ENCODE assay signal across 19 mouse cellular contexts in genomic region chr11:18372813-18373332, GRCm38 (mm10).
DNase-seq lines count a peak whose midpoint lies in the region; ATAC-seq and TF ChIP-seq lines count a peak whose summit lies in the region.
"Had no signal": no experiment of that assay in that cellular context is flagged by ENCODE, and none has a peak within 500 bp of the region (broad histone marks: within the 10 kb centered on the region; RNA-seq: fewer than 3 reads in every experiment).

No protein-coding gene starts in this region.

- no peaks in the 10 kb centered on the region for H3K27me3 ChIP-seq in kidney, embryonic 14.5 days (ENCODE audit: control insufficient read depth, insufficient read depth, low read length)
- H3K27me3 ChIP-seq in midbrain, embryonic 11.5 days (ENCODE audit: control insufficient read depth, insufficient read depth, low read length) = no peaks in the 10 kb centered on the region
- no peaks in the 10 kb centered on the region for H3K27me3 ChIP-seq in midbrain, embryonic 10.5 days (ENCODE audit: low read depth, poor library complexity, severe bottlenecking)
- H3K27me3 ChIP-seq in stomach, postnatal 0 days (ENCODE audit: control insufficient read depth, insufficient read depth, low read length) = no peaks in the 10 kb centered on the region
- H3K27me3 ChIP-seq: embryonic facial prominence, embryonic 12.5 days; forebrain, embryonic 15.5 days; heart, embryonic 13.5 days; hindbrain, embryonic 12.5 days had no signal

- no peaks in the 10 kb centered on the region for H3K9me3 ChIP-seq in kidney, embryonic 14.5 days (ENCODE audit: control insufficient read depth, low read length)
- no peaks in the 10 kb centered on the region for H3K9me3 ChIP-seq in midbrain, embryonic 11.5 days (ENCODE audit: control insufficient read depth, low read length)
- H3K9me3 ChIP-seq in midbrain, embryonic 10.5 days (replicated peaks) = no peaks in the 10 kb centered on the region
- no peaks in the 10 kb centered on the region for H3K9me3 ChIP-seq in stomach, postnatal 0 days (ENCODE audit: control insufficient read depth, low read length)
- H3K9me3 ChIP-seq: embryonic facial prominence, embryonic 12.5 days; forebrain, embryonic 15.5 days; G1E; heart, embryonic 13.5 days; hindbrain, embryonic 12.5 days had no signal

- no peak overlapping the region for H3K27ac ChIP-seq in kidney, embryonic 14.5 days (ENCODE audit: low read depth, low read length)
- H3K27ac ChIP-seq in midbrain, embryonic 11.5 days (ENCODE audit: low read depth, low read length) = no peak overlapping the region
- H3K27ac ChIP-seq in midbrain, embryonic 10.5 days (replicated peaks) = no peak overlapping the region
- 0 out of 2 replicates have a peak overlapping the region, but pooled peaks have one; percentile 19 for H3K27ac ChIP-seq in stomach, postnatal 0 days (replicated peaks)
- H3K27ac ChIP-seq: embryonic facial prominence, embryonic 12.5 days; forebrain, embryonic 15.5 days; heart, embryonic 13.5 days; hindbrain, embryonic 12.5 days had no signal

- no peaks in the 10 kb centered on the region for H3K4me1 ChIP-seq in kidney, embryonic 14.5 days (ENCODE audit: control insufficient read depth, insufficient read depth, low read length)
- no peaks in the 10 kb centered on the region for H3K4me1 ChIP-seq in midbrain, embryonic 11.5 days (ENCODE audit: control insufficient read depth, insufficient read depth, low read length)
- peaks cover 4% of the 10 kb centered on the region; the same call in 1 of the 2 replicates for H3K4me1 ChIP-seq in midbrain, embryonic 10.5 days
- H3K4me1 ChIP-seq in stomach, postnatal 0 days (replicated peaks; ENCODE audit: control insufficient read depth, insufficient read depth) = 0 out of 2 replicates have a peak, but pooled peaks cover 4% of the 10 kb centered on the region
- H3K4me1 ChIP-seq: embryonic facial prominence, embryonic 12.5 days; forebrain, embryonic 15.5 days had no signal

- no peak overlapping the region for H3K4me3 ChIP-seq in kidney, embryonic 14.5 days (ENCODE audit: low read length)
- no peak overlapping the region for H3K4me3 ChIP-seq in midbrain, embryonic 11.5 days (ENCODE audit: low read depth, low read length)
- H3K4me3 ChIP-seq in midbrain, embryonic 10.5 days = no peak overlapping the region
- H3K4me3 ChIP-seq in stomach, postnatal 0 days (ENCODE audit: low read depth, low read length) = no peak overlapping the region
- H3K4me3 ChIP-seq: embryonic facial prominence, embryonic 12.5 days; forebrain, embryonic 15.5 days; heart, embryonic 13.5 days; hindbrain, embryonic 12.5 days had no signal

- no peaks in the 10 kb centered on the region for H3K36me3 ChIP-seq in kidney, embryonic 14.5 days (ENCODE audit: control insufficient read depth, insufficient read depth, low read length)
- H3K36me3 ChIP-seq in midbrain, embryonic 11.5 days (ENCODE audit: control insufficient read depth, insufficient read depth, low read length) = no peaks in the 10 kb centered on the region
- no peaks in the 10 kb centered on the region for H3K36me3 ChIP-seq in midbrain, embryonic 10.5 days
- H3K36me3 ChIP-seq in stomach, postnatal 0 days (ENCODE audit: control insufficient read depth, insufficient read depth, low read length) = no peaks in the 10 kb centered on the region
- H3K36me3 ChIP-seq: embryonic facial prominence, embryonic 12.5 days; forebrain, embryonic 15.5 days; G1E; heart, embryonic 13.5 days; hindbrain, embryonic 12.5 days had no signal

- no peak overlapping the region for H3K4me2 ChIP-seq in kidney, embryonic 14.5 days (replicated peaks; ENCODE audit: low read depth, low read length)
- no peak overlapping the region for H3K4me2 ChIP-seq in midbrain, embryonic 11.5 days
- H3K4me2 ChIP-seq in stomach, postnatal 0 days (replicated peaks; ENCODE audit: low read depth) = no peak overlapping the region
- H3K4me2 ChIP-seq: embryonic facial prominence, embryonic 12.5 days; forebrain, embryonic 15.5 days; heart, embryonic 13.5 days; hindbrain, embryonic 12.5 days had no signal

- no peak for ATAC-seq in kidney, embryonic 14.5 days (ENCODE audit: low FRiP score, low TSS enrichment)
- ATAC-seq in midbrain, embryonic 11.5 days (ENCODE audit: low FRiP score) = no peak
- ATAC-seq in stomach, postnatal 0 days (ENCODE audit: low FRiP score, low TSS enrichment) = no peak
- ATAC-seq: forebrain, embryonic 15.5 days had no signal

- no peak for TF ChIP-seq CTCF in stomach, postnatal 0 days (IDR thresholded peaks at IDR 0.05; ENCODE audit: low read depth)

- no peak overlapping the region for H3K9ac ChIP-seq in kidney, embryonic 14.5 days (ENCODE audit: low read depth, low read length)
- no peak overlapping the region for H3K9ac ChIP-seq in midbrain, embryonic 11.5 days (ENCODE audit: low read length)
- no peak overlapping the region for H3K9ac ChIP-seq in stomach, postnatal 0 days (ENCODE audit: low read length)
- H3K9ac ChIP-seq: embryonic facial prominence, embryonic 12.5 days; forebrain, embryonic 15.5 days; heart, embryonic 13.5 days; hindbrain, embryonic 12.5 days had no signal

- DNase-seq in kidney, adult 8-10 months = peak; percentile 8 to 12
- peak; percentile 39 for DNase-seq in midbrain, embryonic 11.5 days (ENCODE audit: low spot score, missing footprints)
- no peak for DNase-seq in midbrain, embryonic 10.5 days (ENCODE audit: low spot score)
- peak; percentile 17 for DNase-seq in kidney, postnatal 14 days
- no peak for DNase-seq in stomach, postnatal 0 days (ENCODE audit: low spot score)
- no peak for DNase-seq in urinary bladder, postnatal 4 days (ENCODE audit: low spot score in 2 of 2)
- no peak for DNase-seq in adrenal gland, adult (ENCODE audit: inconsistent age in 2 of 2, low spot score in 1 of 2)
- DNase-seq: adrenal gland, postnatal 10 days; cerebellum, adult 11-12 months; cerebellum, adult 9-10 months; cerebellum, postnatal 25 days; gastrocnemius, postnatal 10 days; heart, postnatal 4 days had no signal

- no peak for TF ChIP-seq EP300 in stomach, postnatal 0 days (optimal IDR thresholded peaks at IDR 0.05)

- 62% methylated on average over 6 of the region's 6 CpGs for WGBS in kidney, embryonic 14.5 days
- WGBS in midbrain, embryonic 11.5 days = 89% methylated on average over 6 of the region's 6 CpGs
- 90% methylated on average over 6 of the region's 6 CpGs for whole genome bisulfite sequencing in midbrain, embryonic 10.5 days
- WGBS in stomach, postnatal 0 days = 55% methylated on average over 6 of the region's 6 CpGs

Comparison
In these comparisons a context has a peak if more than half of its experiments do, and no peak if none do; other contexts are left out.
1. DNase-seq: peak in kidney, adult 8-10 months (2 of 2), midbrain, embryonic 11.5 days (single experiment) and kidney, postnatal 14 days (single experiment); none in midbrain, embryonic 10.5 days (single experiment), stomach, postnatal 0 days (single experiment), urinary bladder, postnatal 4 days (0 of 2) and adrenal gland, adult (0 of 2).